Mouse (Mus musculus): ENCODE results near the gene Kctd12.
A peak's percentile ranks its signal among the peaks of the same experiment; 100 is the strongest.

The Kctd12 gene

GRCm38 (mm10) chr14:102962019-102962418 is 20.4 kb downstream of the Kctd12 start:
- peak; percentile 48 to 60 for DNase-seq

- DNase-seq = no peak
Measured at GRCm38 (mm10) chr14:102953511-102953910, 28.9 kb downstream of the Kctd12 start.

DNA sequence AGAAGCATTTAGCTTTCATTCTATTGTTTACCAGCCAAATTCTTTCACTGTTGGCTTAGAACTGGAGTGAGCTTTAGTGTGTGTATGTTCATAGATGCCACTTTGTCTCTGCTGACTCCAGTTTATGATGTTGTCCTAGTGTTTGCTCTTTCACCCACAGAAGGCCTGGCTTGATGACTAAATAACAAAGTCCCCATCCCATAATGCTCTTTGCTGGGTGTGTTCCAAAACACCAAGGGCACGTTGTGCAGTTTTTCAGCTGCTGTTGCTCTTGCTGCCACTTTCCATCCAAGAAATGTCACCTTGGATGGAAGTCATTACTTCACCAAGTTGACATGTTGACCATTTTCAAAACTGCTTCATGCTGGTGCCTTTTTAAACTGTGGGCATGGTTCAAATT is 30.5 kb downstream of the Kctd12 start:
- DNase-seq = no peak

DNA sequence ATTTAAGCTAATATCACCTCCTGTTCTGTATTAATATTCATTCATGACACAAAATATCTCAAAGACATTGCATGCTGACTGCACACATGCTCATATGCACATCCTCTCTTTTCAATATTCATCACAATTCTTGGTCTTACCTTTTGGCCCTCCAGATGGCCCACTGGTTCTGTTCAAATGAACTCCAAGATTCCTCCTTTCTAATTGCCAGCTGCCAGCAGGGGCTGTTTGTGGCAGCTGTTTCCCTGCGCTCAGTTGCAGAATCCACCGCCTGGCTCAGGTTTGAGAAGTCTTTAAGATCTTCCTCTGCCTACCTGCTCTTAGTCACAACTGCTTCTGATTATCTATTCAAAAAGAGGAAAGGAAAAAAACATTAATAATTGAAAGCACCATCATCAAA is 34.6 kb downstream of the Kctd12 start:
- DNase-seq = no peak

- peak in 1 of 2 experiments; percentile 11 for DNase-seq
Measured at GRCm38 (mm10) chr14:102942222-102942843, 40.1 kb downstream of the Kctd12 start.

GRCm38 (mm10) chr14:102934878-102935277 is 47.6 kb downstream of the Kctd12 start:
- no peak for DNase-seq

GRCm38 (mm10) chr14:102930933-102931332 is 51.5 kb downstream of the Kctd12 start:
- no peak for DNase-seq

DNA sequence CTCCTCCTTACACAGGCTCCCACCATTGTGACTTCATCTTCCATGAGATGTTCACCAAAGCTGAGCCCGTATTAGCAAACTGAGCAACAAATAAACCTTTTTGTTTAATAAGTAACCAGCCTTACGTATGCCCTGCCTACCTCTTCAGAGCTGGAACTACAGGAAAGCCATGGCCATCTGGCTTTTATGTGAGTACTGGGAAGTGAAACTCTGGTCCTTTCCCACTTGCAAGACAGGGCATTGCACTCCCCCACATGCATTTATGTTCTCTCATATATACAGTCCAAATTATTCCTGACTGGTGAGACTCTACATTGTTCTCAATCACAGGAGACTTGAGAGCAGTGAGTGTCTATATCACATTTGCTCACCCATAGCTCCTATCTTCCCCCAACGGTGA is 52.9 kb downstream of the Kctd12 start:
- no peak for DNase-seq

GRCm38 (mm10) chr14:102927847-102928466 is 54.5 kb downstream of the Kctd12 start:
- DNase-seq = no peak
